Mouse (Mus musculus) stomach, embryonic 14.5 days (tissue): ENCODE measurements at regions not wholly inside any gene's neighbourhood (a gene's known extent, or its start where the extent isn't known, plus 50 kb on each side); places are given as distances from the start of the nearest gene placed in this dataset.
A peak's percentile ranks its signal among the peaks of the same experiment; 100 is the strongest.

ENCODE experiments used
- ATAC-seq: fragments of 200-750 bp; cut with Nextera tagmentation; 2 replicates; pipeline ENCODE4 v1.8.0; 2017; ENCODE audit warnings: low read depth, moderate TSS enrichment; ENCODE audit not compliant: insufficient number of reproducible peaks, insufficient read depth, low FRiP score
- H3K27ac ChIP-seq: fragments of 300-500 bp; sonication (generic); 2 replicates; pipeline ENCODE4 v1.5.1; 2014; ENCODE audit warnings: mild to moderate bottlenecking, low read length, moderate library complexity, mixed read lengths
- H3K27me3 ChIP-seq: fragments of 300-500 bp; sonication (generic); 2 replicates; pipeline ENCODE4 v1.6.1; 2014; ENCODE audit warnings: low read length, control low read depth, mixed read lengths; ENCODE audit not compliant: control insufficient read depth, insufficient read depth
- H3K36me3 ChIP-seq: fragments of 300-500 bp; sonication (generic); 2 replicates; pipeline ENCODE4 v1.6.1; 2014; ENCODE audit warnings: mild to moderate bottlenecking, control low read depth, low read length, moderate library complexity, mixed read lengths; ENCODE audit not compliant: control insufficient read depth, insufficient read depth
- H3K4me1 ChIP-seq: fragments of 300-500 bp; sonication (generic); 2 replicates; pipeline ENCODE4 v1.6.1; 2014; ENCODE audit warnings: low read length, control low read depth, mixed read lengths; ENCODE audit not compliant: control insufficient read depth, insufficient read depth
- H3K4me2 ChIP-seq: fragments of 300-500 bp; sonication (generic); replicated peaks from 2 replicates; pipeline ENCODE4 v1.6.1; 2014; ENCODE audit warnings: low read depth, low read length, control low read depth
- H3K4me3 ChIP-seq: fragments of 300-500 bp; sonication (generic); 2 replicates; pipeline ENCODE4 v1.5.1; 2014; ENCODE audit warnings: low read depth, low read length, control low read depth
- H3K9ac ChIP-seq: fragments of 300-500 bp; sonication (generic); replicated peaks from 2 replicates; pipeline ENCODE4 v1.6.1; 2014; ENCODE audit warnings: low read depth, mild to moderate bottlenecking, control low read depth, low read length, moderate library complexity, mixed read lengths
- H3K9me3 ChIP-seq: fragments of 300-500 bp; sonication (generic); 2 replicates; pipeline ENCODE4 v1.6.1; 2016; ENCODE audit warnings: low read depth, low read length, control low read depth; ENCODE audit not compliant: control insufficient read depth
- WGBS: fragments of 180-500 bp; shearing (Covaris S2); extraction: QIAGEN DNeasy Blood & Tissue Kit; methylation state at CpG from one replicate; pipeline ENCODE4 v1.1.7; 2014; 5-methylcytosine and 5-hydroxymethylcytosine counted together

- ATAC-seq, result peak; percentile 58
- no peak overlapping the region for H3K4me2 ChIP-seq
- no peaks in the 10 kb centered on the region for H3K36me3 ChIP-seq
- H3K27ac ChIP-seq, result peak overlapping the region; percentile 44; the same call in 1 of the 2 replicates
- H3K4me1 ChIP-seq, result peaks cover 9% of the 10 kb centered on the region
- 26% methylated on average over 3 of the region's 3 CpGs for WGBS
- no peaks in the 10 kb centered on the region for H3K27me3 ChIP-seq
- no peak overlapping the region for H3K9ac ChIP-seq
- no peak overlapping the region for H3K4me3 ChIP-seq
- no peaks in the 10 kb centered on the region for H3K9me3 ChIP-seq
Measured at GRCm38 (mm10) chr7:36317466-36318212, 380.3 kb upstream of the Tshz3 start.

- no peaks in the 10 kb centered on the region for H3K27me3 ChIP-seq
- no peak overlapping the region for H3K9ac ChIP-seq
- H3K36me3 ChIP-seq, result no peaks in the 10 kb centered on the region
- H3K9me3 ChIP-seq, result no peaks in the 10 kb centered on the region
- no peak overlapping the region for H3K4me3 ChIP-seq
- no peak overlapping the region for H3K4me2 ChIP-seq
- no peak for ATAC-seq
- no peak overlapping the region for H3K27ac ChIP-seq
- peaks cover 9% of the 10 kb centered on the region for H3K4me1 ChIP-seq
- WGBS, result 90% methylated on average over 1 of the region's 1 CpGs
Measured at GRCm38 (mm10) chr7:36313751-36314150, 384.2 kb upstream of the Tshz3 start.

GRCm38 (mm10) chr7:36309761-36310605 is 387.9 kb upstream of the Tshz3 start:
- no peaks in the 10 kb centered on the region for H3K4me1 ChIP-seq
- no peak overlapping the region for H3K9ac ChIP-seq
- no peak overlapping the region for H3K4me2 ChIP-seq
- no peaks in the 10 kb centered on the region for H3K27me3 ChIP-seq
- no peaks in the 10 kb centered on the region for H3K36me3 ChIP-seq
- no peak overlapping the region for H3K27ac ChIP-seq
- H3K9me3 ChIP-seq, result no peaks in the 10 kb centered on the region
- WGBS, result 89% methylated on average over 5 of the region's 5 CpGs
- H3K4me3 ChIP-seq, result no peak overlapping the region
- no peak for ATAC-seq

GRCm38 (mm10) chr7:36308726-36309125 is 389.2 kb upstream of the Tshz3 start:
- Histone ChIP-seq H3K9ac (no peak overlapping the region), H3K27ac (no peak overlapping the region), H3K4me3 (no peak overlapping the region), H3K4me1 (no peaks in the 10 kb centered on the region), H3K4me2 (no peak overlapping the region), H3K27me3 (no peaks in the 10 kb centered on the region), H3K9me3 (no peaks in the 10 kb centered on the region), H3K36me3 (no peaks in the 10 kb centered on the region)
- WGBS, result 92% methylated on average over 9 of the region's 9 CpGs
- ATAC-seq, result no peak

- Histone ChIP-seq H3K4me1 (no peaks in the 10 kb centered on the region), H3K9ac (no peak overlapping the region), H3K4me3 (no peak overlapping the region), H3K4me2 (no peak overlapping the region), H3K27ac (no peak overlapping the region), H3K9me3 (no peaks in the 10 kb centered on the region), H3K36me3 (no peaks in the 10 kb centered on the region), H3K27me3 (no peaks in the 10 kb centered on the region)
- no peak for ATAC-seq
- WGBS, result 86% methylated on average over 10 of the region's 10 CpGs
Measured at GRCm38 (mm10) chr7:36308106-36308620, 389.8 kb upstream of the Tshz3 start.

DNA sequence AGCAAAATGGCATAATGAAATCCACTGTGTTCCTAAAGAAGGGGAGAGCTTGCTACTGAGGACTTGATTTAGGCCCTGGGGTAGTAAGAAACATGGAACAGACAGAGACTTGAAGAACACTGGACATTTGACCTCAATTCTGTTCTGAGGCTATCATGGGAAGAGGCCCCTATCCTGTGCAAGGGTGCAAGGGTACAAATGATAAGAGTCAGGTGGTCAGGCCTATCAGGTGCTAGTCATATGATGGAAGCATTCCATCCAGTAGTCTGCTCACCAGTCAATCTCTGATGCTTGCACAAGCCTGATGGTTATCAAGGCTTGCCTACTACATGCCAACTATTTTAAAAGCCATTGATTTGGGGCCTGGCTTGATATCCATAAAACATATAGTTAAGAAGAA is 420.6 kb upstream of the Tshz3 start:
- H3K9me3 ChIP-seq, result no peaks in the 10 kb centered on the region
- no peak for ATAC-seq
- H3K4me1 ChIP-seq, result no peaks in the 10 kb centered on the region
- H3K4me2 ChIP-seq, result no peak overlapping the region
- no peaks in the 10 kb centered on the region for H3K36me3 ChIP-seq
- no peaks in the 10 kb centered on the region for H3K27me3 ChIP-seq
- no peak overlapping the region for H3K4me3 ChIP-seq
- no peak overlapping the region for H3K27ac ChIP-seq
- no peak overlapping the region for H3K9ac ChIP-seq

DNA sequence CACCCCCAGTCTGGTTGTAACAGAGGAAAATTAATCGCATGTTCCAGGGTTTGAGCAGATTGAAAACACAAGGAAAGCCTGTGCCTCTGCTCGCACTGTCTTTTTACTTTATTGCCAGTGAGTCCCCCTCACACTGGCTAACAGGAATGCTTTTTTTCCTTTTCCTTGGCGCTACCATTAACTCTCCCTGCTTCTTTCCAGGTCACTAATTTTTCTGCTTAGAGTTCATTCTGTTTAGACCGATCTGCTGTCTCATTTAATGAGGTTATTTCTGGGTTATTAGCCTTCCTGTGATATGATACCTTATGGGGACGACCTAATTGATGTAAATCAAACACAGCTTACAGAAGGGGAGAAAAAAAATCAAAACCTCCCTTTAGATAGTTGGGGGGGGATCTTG is 429.0 kb upstream of the Tshz3 start:
- no peak overlapping the region for H3K9ac ChIP-seq
- H3K9me3 ChIP-seq, result no peaks in the 10 kb centered on the region
- no peak for ATAC-seq
- H3K27me3 ChIP-seq, result no peaks in the 10 kb centered on the region
- 43% methylated on average over 5 of the region's 5 CpGs for WGBS
- no peaks in the 10 kb centered on the region for H3K4me1 ChIP-seq
- H3K27ac ChIP-seq, result no peak overlapping the region
- no peaks in the 10 kb centered on the region for H3K36me3 ChIP-seq
- H3K4me2 ChIP-seq, result no peak overlapping the region
- no peak overlapping the region for H3K4me3 ChIP-seq

DNA sequence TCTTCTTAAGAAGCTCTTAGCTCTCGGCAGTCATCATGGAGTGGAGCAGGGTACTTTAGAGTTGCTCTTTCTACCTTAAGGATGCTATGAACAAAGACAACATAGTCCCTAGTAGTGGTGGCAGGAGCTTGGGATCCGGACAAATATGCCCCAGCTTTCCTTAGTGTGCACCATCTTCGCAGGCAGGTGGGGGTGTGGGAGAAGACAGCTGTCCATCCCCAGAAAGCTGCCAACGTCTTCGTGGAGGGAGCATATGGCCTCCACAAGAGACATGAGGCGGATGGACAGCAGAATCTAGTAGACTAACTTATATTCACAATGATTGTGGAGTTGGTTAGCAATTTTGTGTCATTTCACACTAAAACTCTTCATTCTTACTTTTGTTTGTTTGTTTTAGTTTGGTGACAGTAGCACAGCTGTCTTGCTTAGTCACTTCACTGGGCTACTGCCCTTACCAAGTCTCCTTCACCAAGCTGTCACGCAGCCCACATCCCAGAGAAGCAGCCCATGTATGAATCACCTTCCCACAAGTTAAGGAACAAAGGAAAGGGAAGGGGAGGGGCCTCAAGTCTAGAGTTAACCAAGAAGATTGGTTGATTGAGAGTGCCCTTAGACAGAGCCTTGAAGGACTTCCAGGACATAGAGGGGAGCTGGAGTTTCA is 432.6 kb upstream of the Tshz3 start:
- Histone ChIP-seq H3K4me3 (no peak overlapping the region), H3K9ac (no peak overlapping the region), H3K27ac (no peak overlapping the region), H3K4me1 (no peaks in the 10 kb centered on the region), H3K9me3 (no peaks in the 10 kb centered on the region), H3K27me3 (no peaks in the 10 kb centered on the region), H3K36me3 (no peaks in the 10 kb centered on the region), H3K4me2 (no peak overlapping the region)
- no peak for ATAC-seq
- 77% methylated on average over 7 of the region's 7 CpGs for WGBS
